Mouse (Mus musculus): ENCODE measurements at regions not wholly inside any gene's neighbourhood (a gene's known extent, or its start where the extent isn't known, plus 50 kb on each side); places are given as distances from the start of the nearest gene placed in this dataset.
A peak's percentile ranks its signal among the peaks of the same experiment; 100 is the strongest.

DNA sequence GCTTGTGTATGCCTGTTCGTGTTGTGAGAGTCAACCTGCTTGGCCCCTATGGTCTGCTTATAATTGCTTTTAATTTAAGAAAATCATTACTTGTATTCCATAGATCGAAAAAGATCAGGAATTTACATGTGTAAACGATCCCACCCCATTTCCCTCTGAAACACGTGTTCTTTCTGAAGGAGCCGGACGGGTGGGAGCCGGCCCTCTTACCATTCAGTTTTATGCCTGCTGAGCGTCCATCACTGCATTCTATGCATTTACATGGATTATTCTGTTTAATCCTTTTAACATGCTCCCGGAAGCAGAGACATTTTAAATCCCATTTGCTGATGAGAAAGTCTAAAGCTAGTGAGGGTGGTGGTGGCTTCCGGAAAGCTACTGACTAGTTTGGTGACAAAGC, 213.8 kb downstream of the Ppp4r2 start:
- DNase-seq (ENCODE audit: low spot score in 2 of 2), result no peak

GRCm38 (mm10) chr6:101048431-101048830, 215.0 kb downstream of the Ppp4r2 start:
- DNase-seq (ENCODE audit: low spot score in 2 of 2), result no peak

- DNase-seq (ENCODE audit: low spot score in 2 of 2), result no peak
Observed at GRCm38 (mm10) chr6:101048836-101049361, 215.5 kb downstream of the Ppp4r2 start.

- no peak for DNase-seq (ENCODE audit: low spot score in 2 of 2)
Observed at GRCm38 (mm10) chr6:101054880-101055279, 221.5 kb downstream of the Ppp4r2 start.

DNA sequence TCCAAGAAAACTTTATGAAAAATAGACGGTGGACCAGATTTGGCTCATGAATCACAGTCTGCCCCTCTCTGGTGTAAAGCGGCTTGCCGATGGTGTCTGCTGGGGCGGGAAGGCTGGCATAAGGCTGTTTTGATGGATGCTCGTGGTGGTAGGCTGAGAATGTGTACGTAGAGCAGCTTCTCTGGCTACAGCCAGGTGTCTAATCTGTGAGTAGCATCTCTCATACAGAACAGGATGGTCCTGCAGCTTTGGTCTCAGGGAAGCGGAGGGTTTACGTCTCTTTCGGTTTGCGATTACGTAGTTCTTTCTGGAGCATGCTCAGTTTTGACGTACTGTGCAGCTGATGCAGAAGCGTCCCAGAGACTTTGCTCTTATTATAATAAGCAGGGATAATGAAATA, 222.9 kb downstream of the Ppp4r2 start:
- DNase-seq (ENCODE audit: low spot score in 2 of 2), result peak; percentile 25 to 60

DNA sequence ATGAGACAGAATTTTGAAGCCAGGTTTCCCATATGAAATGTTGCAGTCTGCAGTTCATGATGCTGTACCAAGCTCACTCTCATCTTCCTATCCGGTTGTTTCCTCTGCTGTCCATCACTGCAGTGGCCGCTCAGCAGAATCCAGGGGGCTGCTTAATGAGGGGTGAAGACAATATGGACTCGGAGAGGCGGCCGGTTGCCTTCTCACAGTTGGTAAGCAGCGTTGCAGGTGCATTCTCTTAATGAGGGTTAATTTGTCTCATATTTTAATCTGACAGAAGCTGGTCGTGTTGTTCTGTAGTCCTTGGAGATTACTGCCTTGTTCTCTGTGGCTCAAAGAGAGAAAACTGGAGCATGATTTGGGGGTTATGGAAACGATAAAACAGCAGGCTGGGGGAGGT, 225.6 kb downstream of the Ppp4r2 start:
- DNase-seq (ENCODE audit: low spot score in 2 of 2), result no peak

- DNase-seq (ENCODE audit: low spot score in 2 of 2), result no peak
Observed at GRCm38 (mm10) chr6:101062186-101062585, 228.8 kb downstream of the Ppp4r2 start.

- DNase-seq (ENCODE audit: low spot score in 2 of 2), result no peak
Observed at GRCm38 (mm10) chr6:101075753-101076516, 242.5 kb downstream of the Ppp4r2 start.

- no peak for DNase-seq (ENCODE audit: low spot score in 2 of 2)
Observed at GRCm38 (mm10) chr6:101078294-101078693, 244.9 kb downstream of the Ppp4r2 start.

DNA sequence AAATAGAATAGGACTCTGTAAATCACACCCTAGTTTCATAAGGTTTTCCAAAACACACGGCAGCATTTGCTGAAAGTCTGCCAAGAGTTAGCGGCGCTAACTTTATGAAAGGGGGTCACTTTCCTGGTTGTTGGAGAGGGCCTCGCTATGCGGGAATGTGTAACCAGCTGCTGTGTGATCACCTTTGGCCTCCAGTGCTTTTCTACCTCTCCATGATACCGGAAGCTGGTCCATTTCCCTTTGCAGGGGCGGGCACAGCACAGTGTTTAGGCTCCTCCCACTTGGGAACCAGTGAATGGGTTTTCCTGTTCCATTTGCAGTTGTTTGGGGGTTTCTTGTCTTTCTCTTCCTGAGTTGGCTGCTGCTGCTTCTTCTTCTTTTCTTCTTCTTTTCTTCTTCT, 250.3 kb downstream of the Ppp4r2 start:
- DNase-seq (ENCODE audit: low spot score in 2 of 2), result no peak

DNA sequence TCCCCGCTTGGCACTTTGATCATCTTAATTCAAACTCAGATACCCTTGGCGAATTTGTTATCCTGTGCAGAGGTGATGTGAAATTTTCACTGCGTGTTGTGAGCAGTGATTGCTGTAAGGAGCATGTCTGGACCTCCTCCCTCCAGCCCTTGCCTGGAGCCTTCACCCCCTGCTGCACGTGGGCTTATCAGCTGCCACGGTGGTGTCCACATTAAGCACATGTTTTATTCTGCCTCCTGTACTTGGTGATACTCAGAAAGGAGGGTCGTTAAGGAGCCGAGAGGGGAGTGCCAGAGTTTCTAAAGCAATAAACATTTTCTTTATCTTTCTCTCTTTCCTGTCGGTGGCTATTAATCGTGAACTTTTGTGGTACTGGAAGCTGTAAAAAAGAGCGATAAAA, 258.8 kb downstream of the Ppp4r2 start:
- no peak for DNase-seq (ENCODE audit: low spot score in 2 of 2)
